Mouse (Mus musculus): ENCODE results near the gene Dip2c.

DNA sequence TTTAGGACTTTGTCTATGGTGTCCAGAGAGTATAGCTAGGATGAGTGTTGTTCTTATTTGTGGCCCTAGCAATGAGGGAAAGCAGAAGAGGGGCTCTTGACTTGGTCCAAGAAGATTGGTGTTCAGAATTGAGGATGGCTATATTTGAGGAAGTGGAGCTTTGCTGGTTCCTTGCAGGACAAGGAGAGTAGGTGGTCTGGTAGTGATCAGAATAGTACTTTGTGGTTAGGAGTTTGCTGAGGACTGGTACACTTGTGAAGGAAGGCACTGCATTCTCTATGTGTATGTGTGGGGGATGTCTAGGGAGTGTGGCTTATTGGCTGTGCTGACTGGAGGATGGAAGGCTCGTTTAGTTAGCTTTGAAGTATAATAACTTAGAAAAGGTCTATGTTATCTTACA, 95.1 kb downstream of the Dip2c start:
- TF ChIP-seq GATA1 (IDR thresholded peaks at IDR 0.05; ENCODE audit: borderline replicate concordance, low read length) (no peak), FLI1 (IDR thresholded peaks at IDR 0.05; ENCODE audit: low read length) (no peak)

Measured in megakaryocyte, embryonic 14.5 days (primary cell).